Mouse (Mus musculus): ENCODE data around the gene B4galt3. TPM values are rescaled to one million over a fixed set of nuclear protein-coding genes. Genes with fewer than 3 reads are reported as not detected.

Gene B4galt3
- polyA plus RNA-seq (2015; fragmentation: Nextera tagmentation; extraction: Ambion mirVana): 24.9 and 26.5 TPM in 2 replicates

DNA sequence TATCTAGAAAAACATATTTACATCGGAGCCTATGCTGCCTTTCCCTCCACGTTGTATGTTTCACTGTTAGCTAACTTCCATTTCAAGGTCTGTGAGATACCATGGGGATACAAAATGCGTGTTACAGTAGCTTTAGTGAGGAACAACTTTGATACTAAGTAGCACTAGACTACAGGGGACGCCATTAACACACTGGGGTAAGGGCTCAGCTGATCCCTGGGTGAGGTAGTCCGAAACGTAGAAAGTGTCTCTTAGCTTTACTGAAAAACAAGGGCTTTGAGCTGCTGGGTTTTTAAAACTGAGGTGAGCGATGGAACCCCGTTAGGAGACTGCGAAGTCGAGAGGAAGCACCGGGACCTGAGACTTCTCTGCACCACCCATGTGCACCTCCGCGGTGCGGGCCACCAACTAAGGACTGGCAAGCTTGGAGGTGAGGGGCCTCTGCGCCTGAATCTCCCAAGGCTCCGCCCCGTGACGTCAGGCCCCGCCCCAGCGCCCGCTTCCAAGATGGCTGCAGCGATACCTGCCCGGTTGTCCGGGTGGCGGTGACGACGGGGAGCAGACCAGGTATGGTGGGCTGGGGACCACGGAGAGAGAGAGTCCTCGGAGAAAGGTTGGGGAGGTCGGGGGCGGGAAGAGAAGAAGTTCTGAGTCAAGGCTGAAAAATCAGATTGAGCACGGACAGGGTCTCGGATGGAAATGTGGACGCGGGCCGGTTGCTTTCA lies at the start of gene B4galt3:
B4galt3 (plus strand) TSS at position 481 of the 725 bp plus-strand sequence.
- Histone ChIP-seq H3K9ac (peak within 1 kb of the TSS; percentile 88), H3K4me3 (replicated peaks) (peak within 1 kb of the TSS; percentile 85), H3K4me2 (peak within 1 kb of the TSS; percentile 88), H3K27ac (peak within 1 kb of the TSS; percentile 87), H3K27me3 (no peaks in the 10 kb centered on the region), H3K4me1 (replicated peaks) (peaks cover 62% of the 10 kb centered on the region), H3K9me3 (replicated peaks) (no peaks in the 10 kb centered on the region), H3K36me3 (peaks cover 34% of the 10 kb centered on the region)
- WGBS (ENCODE audit: insufficient replicate concordance): 4% methylated on average over 36 of the region's 36 CpGs
- ATAC-seq (ENCODE audit: low read depth): peak; percentile 93
- DNase-seq: peak; percentile 93

DNA sequence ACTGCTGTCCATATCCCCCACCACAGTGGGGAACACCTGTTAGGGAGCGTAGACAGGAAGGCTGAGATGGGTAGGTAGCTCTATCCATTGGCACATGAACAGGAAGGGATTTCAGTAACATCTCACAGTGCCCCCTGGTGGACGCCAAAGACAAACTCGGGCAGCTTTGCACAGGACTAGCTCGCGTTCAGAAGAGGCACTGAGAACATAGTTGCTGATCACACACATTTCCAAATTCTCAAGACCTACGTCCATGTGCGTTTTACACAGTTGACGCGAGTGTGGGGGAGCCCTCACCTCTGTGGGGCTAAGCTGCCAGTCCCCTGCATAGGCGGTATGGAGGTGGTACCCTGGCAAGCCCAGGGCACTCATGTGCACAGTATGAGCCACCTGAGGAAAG lies 49.3 kb upstream of the B4galt3 start:
- peak overlapping the region; percentile 65 for H3K9ac ChIP-seq
- peak; percentile 6; the same call in 1 of the 2 replicates for ATAC-seq (ENCODE audit: low read depth)

DNA sequence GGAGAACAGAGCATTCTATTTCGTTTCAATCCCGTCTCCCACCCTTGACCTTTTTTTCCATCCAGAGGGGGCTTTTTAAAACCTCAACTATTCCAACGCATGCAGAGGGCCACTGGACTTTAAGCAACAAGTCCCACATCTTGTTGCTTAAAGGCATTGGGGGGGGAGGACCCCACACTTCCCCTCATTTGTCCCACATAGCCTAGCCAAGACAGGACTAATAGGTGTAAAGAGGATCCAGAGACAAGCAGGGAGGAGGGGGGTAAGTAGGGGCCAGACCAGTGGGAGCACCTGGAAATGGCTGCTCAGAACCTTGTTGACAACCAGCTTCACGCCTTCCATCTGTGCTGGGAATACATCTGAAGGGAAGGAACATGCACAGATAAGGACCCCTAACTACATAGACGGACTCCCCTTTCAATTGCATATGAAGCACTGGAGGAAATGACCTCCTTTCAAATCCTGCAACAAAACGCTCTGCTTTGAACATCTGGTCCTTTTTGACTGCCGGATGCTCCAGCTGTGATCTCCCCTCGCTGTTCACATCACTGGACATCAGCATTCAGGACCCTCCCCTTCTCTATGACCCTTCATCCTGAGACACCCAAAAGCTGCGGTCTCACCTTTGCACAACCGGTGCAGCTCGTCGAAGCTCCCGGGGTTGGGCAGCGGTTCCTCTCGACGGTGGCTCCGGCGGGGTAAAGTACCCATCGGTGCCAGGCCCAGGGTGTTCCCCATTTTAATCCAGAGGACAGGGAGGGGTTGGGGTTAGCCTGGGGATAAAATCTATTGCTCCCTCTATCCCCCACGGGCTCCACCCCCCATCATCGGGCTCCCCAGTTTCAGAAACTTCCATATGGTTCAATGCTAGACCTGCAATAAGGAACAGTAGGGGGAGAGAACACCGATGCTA lies 48.6 kb upstream of the B4galt3 start:
- H3K4me3 ChIP-seq (replicated peaks): peak overlapping the region; percentile 68
- H3K4me2 ChIP-seq: peak overlapping the region; percentile 85
- peak overlapping the region; percentile 65 for H3K9ac ChIP-seq
- H3K36me3 ChIP-seq: peaks cover 26% of the 10 kb centered on the region
- 6% methylated on average over 22 of the region's 22 CpGs for WGBS (ENCODE audit: insufficient replicate concordance)
- no peak for ATAC-seq (ENCODE audit: low read depth)
- no peak for DNase-seq
- no peaks in the 10 kb centered on the region for H3K9me3 ChIP-seq (replicated peaks)
- H3K4me1 ChIP-seq (replicated peaks): peaks cover 26% of the 10 kb centered on the region
- H3K27ac ChIP-seq: peak overlapping the region; percentile 64
- H3K27me3 ChIP-seq: no peaks in the 10 kb centered on the region

More for the DNA sequence above, 49.3 kb upstream of the B4galt3 start:
- peak overlapping the region; percentile 85 for H3K4me2 ChIP-seq
- H3K27me3 ChIP-seq: no peaks in the 10 kb centered on the region
- DNase-seq: peak; percentile 74
- 7% methylated on average over 10 of the region's 10 CpGs for WGBS (ENCODE audit: insufficient replicate concordance)
- H3K4me3 ChIP-seq (replicated peaks): peak overlapping the region; percentile 68
- peaks cover 26% of the 10 kb centered on the region for H3K36me3 ChIP-seq
- H3K27ac ChIP-seq: peak overlapping the region; percentile 64
- H3K9me3 ChIP-seq (replicated peaks): no peaks in the 10 kb centered on the region
- H3K4me1 ChIP-seq (replicated peaks): peaks cover 31% of the 10 kb centered on the region

DNA sequence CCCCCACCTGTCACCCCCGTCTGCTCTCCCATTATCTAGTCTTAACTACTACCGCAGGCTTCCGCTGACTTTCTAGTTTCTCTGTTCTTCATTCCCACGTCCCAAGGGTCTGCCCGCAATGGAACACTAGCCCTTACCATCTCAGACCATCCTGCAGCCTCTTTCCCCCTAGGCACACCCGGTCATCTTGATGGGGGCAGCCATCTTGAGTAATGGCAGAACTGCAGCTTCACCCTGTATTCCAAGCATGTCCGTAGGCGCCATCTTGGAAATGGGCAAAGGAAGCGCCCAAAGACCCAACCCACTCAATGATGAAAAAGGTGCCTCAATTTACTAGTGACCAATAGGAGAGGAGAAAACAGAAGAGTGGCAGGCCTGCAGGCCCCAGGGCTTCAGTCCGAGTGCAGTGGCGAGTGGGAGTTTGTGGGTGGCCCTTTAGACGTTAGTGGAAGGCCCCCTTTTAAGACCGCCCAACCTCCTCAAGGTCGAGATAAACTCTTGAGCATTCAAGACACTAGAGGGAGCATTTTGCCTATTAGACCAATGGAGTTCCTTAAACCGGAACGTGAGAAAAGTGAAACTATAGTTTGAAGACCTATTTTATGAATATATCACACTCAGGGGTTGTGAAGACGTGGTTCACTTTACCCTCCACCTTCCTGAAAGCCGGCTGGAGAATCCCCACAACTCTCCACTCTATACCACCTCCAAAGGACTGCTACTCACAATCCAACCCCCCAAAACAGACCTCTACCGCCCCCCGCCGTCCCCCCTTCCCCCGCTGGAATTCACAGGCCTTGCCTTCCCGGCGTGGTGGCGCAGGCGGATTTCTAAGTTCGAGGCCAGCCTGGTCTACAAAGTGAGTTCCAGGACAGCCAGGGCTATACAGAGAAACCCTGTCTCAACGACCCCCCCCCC lies 47.6 kb upstream of the B4galt3 start, which contains the start of gene Tomm40l:
Tomm40l (minus strand) TSS at position 277 of the 918 bp plus-strand sequence.
- Histone ChIP-seq H3K4me3 (replicated peaks) (peak within 1 kb of the TSS; percentile 68), H3K27me3 (no peaks in the 10 kb centered on the region), H3K4me2 (peak within 1 kb of the TSS; percentile 85), H3K27ac (peak within 1 kb of the TSS; percentile 89), H3K9ac (peak within 1 kb of the TSS; percentile 74), H3K4me1 (replicated peaks) (peaks cover 22% of the 10 kb centered on the region), H3K36me3 (peaks cover 26% of the 10 kb centered on the region), H3K9me3 (replicated peaks) (no peaks in the 10 kb centered on the region)
- DNase-seq (peak; percentile 93), ATAC-seq (ENCODE audit: low read depth) (peak; percentile 95)
- WGBS (ENCODE audit: insufficient replicate concordance): 1% methylated on average over 28 of the region's 28 CpGs

DNA sequence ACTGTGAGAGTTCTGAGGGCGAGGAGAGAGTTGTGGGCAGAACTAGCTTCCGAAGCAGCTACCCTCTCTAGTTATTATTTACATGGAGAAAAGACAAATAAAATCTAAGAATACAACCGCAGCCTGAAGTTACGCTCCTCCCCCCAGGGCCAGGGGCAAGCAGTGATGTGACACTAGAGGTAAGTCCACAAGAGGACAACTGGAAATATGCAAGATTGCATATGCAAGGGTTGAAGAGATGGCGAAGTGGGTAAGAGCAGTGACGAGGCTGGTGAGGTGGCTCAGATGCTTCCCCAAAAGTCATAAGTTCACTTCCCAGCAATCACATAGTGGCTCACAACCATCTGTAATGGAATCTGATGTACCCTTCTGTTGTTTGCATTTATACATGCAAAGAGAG lies 47.0 kb upstream of the B4galt3 start:
- DNase-seq (no peak), ATAC-seq (ENCODE audit: low read depth) (no peak)
- H3K9me3 ChIP-seq (replicated peaks): no peaks in the 10 kb centered on the region
- H3K4me1 ChIP-seq (replicated peaks): peaks cover 22% of the 10 kb centered on the region
- peak overlapping the region; percentile 89 for H3K27ac ChIP-seq
- H3K36me3 ChIP-seq: peaks cover 25% of the 10 kb centered on the region
- H3K4me2 ChIP-seq: peak overlapping the region; percentile 85
- peak overlapping the region; percentile 68 for H3K4me3 ChIP-seq (replicated peaks)
- 62% methylated on average over 6 of the region's 6 CpGs for WGBS (ENCODE audit: insufficient replicate concordance)
- H3K9ac ChIP-seq: peak overlapping the region; percentile 74
- H3K27me3 ChIP-seq: no peaks in the 10 kb centered on the region

DNA sequence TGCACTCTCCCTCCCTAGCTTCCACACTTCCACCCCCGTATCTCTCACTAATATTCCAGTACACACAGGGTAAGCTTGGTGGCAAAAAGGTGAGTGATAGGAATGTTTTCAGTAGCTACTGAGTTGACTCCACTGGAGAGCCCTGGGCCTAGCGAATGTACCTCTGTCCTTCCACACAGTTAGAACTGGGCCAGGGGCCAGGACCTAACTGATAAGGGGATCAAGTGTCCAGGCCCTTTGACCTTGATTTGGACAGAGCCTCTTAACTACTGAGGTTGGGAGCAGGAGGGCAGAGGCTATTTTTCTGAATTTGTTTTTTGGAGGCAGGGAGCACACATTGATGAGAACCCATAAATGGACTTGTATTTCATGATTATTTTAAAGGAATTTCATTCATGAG lies 46.3 kb upstream of the B4galt3 start:
- DNase-seq (no peak), ATAC-seq (ENCODE audit: low read depth) (peak; percentile 6; the same call in 1 of the 2 replicates)
- no peak overlapping the region for H3K4me3 ChIP-seq (replicated peaks)
- H3K4me2 ChIP-seq: peak overlapping the region; percentile 85; the same call in 1 of the 2 replicates
- H3K27me3 ChIP-seq: no peaks in the 10 kb centered on the region
- H3K9me3 ChIP-seq (replicated peaks): no peaks in the 10 kb centered on the region
- peak overlapping the region; percentile 89 for H3K27ac ChIP-seq
- no peak overlapping the region for H3K9ac ChIP-seq
- peaks cover 18% of the 10 kb centered on the region for H3K36me3 ChIP-seq
- whole genome bisulfite sequencing (ENCODE audit: insufficient replicate concordance): 72% methylated on average over 2 of the region's 2 CpGs
- H3K4me1 ChIP-seq (replicated peaks): peaks cover 22% of the 10 kb centered on the region

DNA sequence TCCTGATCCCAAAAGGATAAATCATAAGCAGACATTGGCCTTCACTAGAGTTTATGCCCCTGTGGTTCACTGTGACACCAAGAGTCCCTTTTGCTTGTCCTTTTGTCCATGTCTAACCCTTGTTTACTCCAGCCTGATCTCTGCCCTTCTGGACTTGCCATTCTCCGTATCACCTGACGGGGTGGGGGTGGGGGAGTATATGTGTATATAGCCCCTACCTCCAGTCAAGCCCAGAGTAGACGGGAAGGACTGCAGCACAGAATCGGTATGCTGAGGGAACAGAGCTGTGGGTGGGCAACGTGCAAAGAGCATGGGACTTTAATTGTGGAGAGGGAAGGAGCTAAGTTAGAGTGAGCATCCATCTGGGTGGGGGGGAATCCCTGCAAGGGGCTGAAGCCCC lies 45.3 kb upstream of the B4galt3 start, which contains the start of gene Apoa2:
Apoa2 (plus strand) TSS at position 198 of the 400 bp plus-strand sequence.
- no peaks in the 10 kb centered on the region for H3K27me3 ChIP-seq
- peak within 1 kb of the TSS; percentile 54 for H3K4me3 ChIP-seq (replicated peaks)
- peak within 1 kb of the TSS; percentile 89 for H3K27ac ChIP-seq
- peak within 1 kb of the TSS; percentile 47 for H3K4me2 ChIP-seq
- H3K4me1 ChIP-seq (replicated peaks): peaks cover 22% of the 10 kb centered on the region
- ATAC-seq (ENCODE audit: low read depth) (no peak), DNase-seq (no peak)
- 64% methylated on average over 5 of the region's 5 CpGs for whole genome bisulfite sequencing (ENCODE audit: insufficient replicate concordance)
- H3K9ac ChIP-seq: peak within 1 kb of the TSS; percentile 62
- H3K36me3 ChIP-seq: peaks cover 8% of the 10 kb centered on the region
- H3K9me3 ChIP-seq (replicated peaks): no peaks in the 10 kb centered on the region

DNA sequence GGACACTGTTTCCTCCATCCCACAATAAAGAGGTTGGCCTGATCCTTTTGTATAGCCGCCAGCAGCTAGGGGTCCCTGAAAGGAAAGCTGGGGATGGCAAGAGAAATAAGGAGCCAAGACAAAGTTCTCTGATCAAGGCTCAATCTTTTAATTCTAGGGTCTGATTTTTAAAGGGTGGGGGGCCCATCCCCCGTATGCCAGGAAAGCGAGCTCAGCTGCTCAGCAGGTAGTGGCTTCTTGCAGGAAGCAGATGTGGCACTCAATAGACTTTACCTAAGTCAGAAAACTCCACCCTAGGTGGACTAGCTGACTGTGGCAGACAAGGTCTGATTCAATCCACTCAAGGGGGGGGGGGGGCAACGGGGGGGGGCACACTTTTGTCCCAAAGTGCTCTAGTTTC lies 43.3 kb upstream of the B4galt3 start:
- peak overlapping the region; percentile 47 for H3K4me2 ChIP-seq
- peak overlapping the region; percentile 54; the same call in 1 of the 2 replicates for H3K4me3 ChIP-seq (replicated peaks)
- WGBS (ENCODE audit: insufficient replicate concordance): 59% methylated on average over 4 of the region's 4 CpGs
- H3K4me1 ChIP-seq (replicated peaks): peaks cover 24% of the 10 kb centered on the region
- ATAC-seq (ENCODE audit: low read depth) (no peak), DNase-seq (no peak)
- H3K27me3 ChIP-seq: 0 out of 2 replicates have a peak, but pooled peaks cover 3% of the 10 kb centered on the region
- no peaks in the 10 kb centered on the region for H3K36me3 ChIP-seq
- no peaks in the 10 kb centered on the region for H3K9me3 ChIP-seq (replicated peaks)
- no peak overlapping the region for H3K9ac ChIP-seq
- H3K27ac ChIP-seq: peak overlapping the region; percentile 73

DNA sequence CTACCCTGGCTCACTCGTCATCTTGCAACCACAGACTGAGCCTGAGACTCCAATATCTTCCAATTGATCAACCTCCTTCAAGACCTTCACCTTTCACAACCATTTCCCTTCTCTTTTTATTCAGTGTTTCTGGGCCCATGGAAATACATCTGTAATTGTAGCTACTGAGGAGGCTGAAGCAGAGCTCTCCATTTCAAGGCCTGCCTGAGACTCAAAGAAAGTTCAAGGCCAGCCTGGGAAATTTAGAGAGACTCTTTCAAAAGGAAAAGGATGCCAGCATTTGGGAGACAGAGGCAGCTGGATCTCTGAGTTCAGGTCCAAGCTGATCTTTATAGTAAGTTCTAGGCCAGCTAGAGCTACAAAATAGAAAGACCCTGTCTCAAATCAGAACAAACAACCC lies 42.2 kb upstream of the B4galt3 start:
- H3K36me3 ChIP-seq: no peaks in the 10 kb centered on the region
- no peaks in the 10 kb centered on the region for H3K9me3 ChIP-seq (replicated peaks)
- no peak overlapping the region for H3K27ac ChIP-seq
- H3K4me2 ChIP-seq: no peak overlapping the region
- 32% methylated on average over 1 of the region's 1 CpGs for WGBS (ENCODE audit: insufficient replicate concordance)
- ATAC-seq (ENCODE audit: low read depth) (no peak), DNase-seq (no peak)
- 0 out of 2 replicates have a peak, but pooled peaks cover 3% of the 10 kb centered on the region for H3K27me3 ChIP-seq
- H3K4me3 ChIP-seq (replicated peaks): no peak overlapping the region
- H3K9ac ChIP-seq: no peak overlapping the region
- peaks cover 31% of the 10 kb centered on the region for H3K4me1 ChIP-seq (replicated peaks)

DNA sequence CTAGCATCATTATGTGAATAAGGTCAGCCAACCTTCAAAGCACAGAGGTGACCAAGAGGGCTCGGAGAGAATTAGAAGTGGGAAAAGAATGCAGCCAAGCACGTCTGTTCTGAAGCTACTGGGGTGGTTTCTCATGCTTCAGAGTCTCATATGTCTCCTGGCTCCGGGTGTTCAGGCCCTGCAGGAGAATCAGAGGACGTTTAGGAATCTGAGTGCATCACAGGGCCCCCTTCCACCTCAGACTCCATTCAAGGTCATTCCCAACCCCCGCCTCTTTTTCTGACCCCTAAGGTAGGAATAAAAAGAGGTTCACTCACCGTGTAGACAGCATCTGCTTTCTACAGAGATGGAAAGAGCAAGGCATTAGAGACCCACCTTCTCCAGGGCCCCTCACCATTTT lies 40.4 kb upstream of the B4galt3 start:
- ATAC-seq (ENCODE audit: low read depth): no peak
- Histone ChIP-seq H3K27ac (no peak overlapping the region), H3K4me3 (replicated peaks) (no peak overlapping the region), H3K27me3 (0 out of 2 replicates have a peak, but pooled peaks cover 3% of the 10 kb centered on the region), H3K36me3 (peaks cover 11% of the 10 kb centered on the region), H3K4me1 (replicated peaks) (peaks cover 40% of the 10 kb centered on the region), H3K9ac (no peak overlapping the region), H3K9me3 (replicated peaks) (no peaks in the 10 kb centered on the region), H3K4me2 (no peak overlapping the region)
- 58% methylated on average over 6 of the region's 6 CpGs for WGBS (ENCODE audit: insufficient replicate concordance)
- no peak for DNase-seq

Measured in liver, embryonic 13.5 days (tissue).